Mouse (Mus musculus) NIH3T3 (cell line): ENCODE results near the gene Gm10352.
"Not testable (repeated sequence)": the region's sequence is repeated elsewhere in the genome, so short reads cannot be mapped to it uniquely, and the experiment has no call there.

Experiments
- DNase-seq: peaks from one replicate; pipeline ENCODE4 v3.0.0-alpha.2; 2012; ENCODE audit warnings: low read depth

The Gm10352 gene

GRCm38 (mm10) chrY:2900689-2901088 is at the start of gene Gm10352:
Gene Gm10352, plus strand, starts transcription at chrY:2900989.
- DNase-seq: not testable (repeated sequence)

GRCm38 (mm10) chrY:2932282-2932681 is 31.5 kb downstream of the Gm10352 start, which contains the start of gene Gm29289:
Gene Gm29289, plus strand, starts transcription at chrY:2932582.
- DNase-seq: not testable (repeated sequence)
